Mouse (Mus musculus) ES-Bruce4 (cell line): ENCODE results near the gene Wdpcp.

ENCODE experiments used
- CTCF ChIP-seq: IDR thresholded peaks from one replicate; pipeline ENCODE4 v1.8.1; 2011; ENCODE audit warnings: low read depth, low read length
- EP300 ChIP-seq: IDR thresholded peaks from 2 replicates; pipeline ENCODE4 v1.6.1; 2011; ENCODE audit warnings: low read depth, low read length; ENCODE audit not compliant: insufficient read depth

GRCm38 (mm10) chr11:21690730-21691129 is 118.7 kb downstream of the Wdpcp start:
- no peak for TF ChIP-seq EP300
- TF ChIP-seq CTCF: no peak
